Mouse (Mus musculus): ENCODE measurements around the gene Dnmt1.

The Dnmt1 gene

DNA sequence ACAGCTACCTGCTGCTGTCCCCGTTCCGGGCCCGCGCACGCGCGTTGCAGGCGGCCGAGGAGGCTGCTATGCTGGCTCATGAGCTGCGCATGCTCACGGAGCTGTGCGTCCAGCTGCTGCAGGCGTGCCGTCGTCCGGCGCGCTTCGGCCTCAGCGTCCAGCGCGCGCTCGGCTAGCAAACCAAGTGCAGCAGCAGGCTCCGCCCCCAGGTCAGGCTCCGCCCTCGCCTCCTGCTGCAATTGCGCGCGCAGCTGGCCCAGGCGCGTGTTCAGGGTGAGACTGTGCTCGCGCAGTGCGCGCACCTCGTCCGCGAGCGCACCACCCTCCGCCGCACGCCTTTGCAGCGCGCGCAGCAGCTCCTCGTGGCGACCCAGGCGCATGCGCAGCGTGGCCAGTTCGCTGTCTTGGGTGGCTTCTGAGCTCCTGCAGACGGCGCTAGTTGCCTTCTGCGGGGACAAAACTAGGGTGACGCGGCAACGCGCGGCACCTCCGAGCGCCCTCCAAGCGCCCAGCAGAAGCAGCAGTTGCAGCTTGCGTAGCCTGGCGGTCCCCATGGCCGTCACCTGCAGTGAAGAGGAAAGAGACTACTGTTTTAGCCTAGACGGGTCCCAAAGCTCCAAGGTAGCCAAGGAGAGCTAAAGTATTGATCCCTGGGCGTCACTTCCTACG, 81.5 kb downstream of the Dnmt1 start:
- peak; percentile 99 for DNase-seq

DNA sequence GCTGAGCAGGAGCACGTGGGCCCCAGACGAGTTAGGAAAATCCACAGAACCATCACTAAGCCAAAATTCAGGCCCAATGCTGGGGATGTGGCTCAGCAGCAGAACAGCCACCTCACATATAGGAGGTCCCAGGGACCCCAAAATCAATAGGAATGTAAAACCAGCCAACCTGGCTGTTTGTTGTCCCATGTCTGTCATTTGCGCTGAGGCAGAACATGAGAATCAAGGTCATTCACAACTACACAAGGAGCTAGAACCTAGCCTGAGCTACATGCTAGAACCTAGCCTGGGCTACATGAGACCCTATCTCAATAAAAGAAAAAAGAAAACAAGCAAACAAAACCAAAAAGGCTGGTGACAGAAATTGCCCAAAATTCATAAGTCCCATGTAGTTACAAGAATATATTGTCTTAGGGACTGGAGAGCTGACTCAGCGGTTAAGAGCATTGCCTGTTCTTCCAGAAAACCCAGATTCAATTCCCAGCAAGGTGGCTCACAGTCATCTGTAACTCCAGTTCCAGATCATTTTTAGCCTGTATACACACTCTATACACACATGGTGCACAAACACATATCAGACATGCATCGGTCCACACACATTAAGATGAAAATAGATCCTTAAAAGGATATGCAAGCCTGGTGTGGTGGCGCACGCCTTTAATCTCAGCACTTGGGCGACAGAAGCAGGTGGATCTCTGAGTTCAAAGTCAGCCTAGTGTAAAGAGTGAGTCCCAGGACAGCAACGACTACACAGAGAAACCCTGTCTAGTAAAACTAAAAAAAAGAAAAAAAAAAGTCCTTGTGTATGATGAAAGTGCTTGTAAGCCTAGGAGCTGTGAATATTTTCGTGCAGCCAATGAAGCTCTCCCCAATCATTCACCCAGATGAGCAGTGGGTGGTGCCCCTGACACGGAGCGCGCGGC, 82.3 kb downstream of the Dnmt1 start:
- DNase-seq = no peak

DNA sequence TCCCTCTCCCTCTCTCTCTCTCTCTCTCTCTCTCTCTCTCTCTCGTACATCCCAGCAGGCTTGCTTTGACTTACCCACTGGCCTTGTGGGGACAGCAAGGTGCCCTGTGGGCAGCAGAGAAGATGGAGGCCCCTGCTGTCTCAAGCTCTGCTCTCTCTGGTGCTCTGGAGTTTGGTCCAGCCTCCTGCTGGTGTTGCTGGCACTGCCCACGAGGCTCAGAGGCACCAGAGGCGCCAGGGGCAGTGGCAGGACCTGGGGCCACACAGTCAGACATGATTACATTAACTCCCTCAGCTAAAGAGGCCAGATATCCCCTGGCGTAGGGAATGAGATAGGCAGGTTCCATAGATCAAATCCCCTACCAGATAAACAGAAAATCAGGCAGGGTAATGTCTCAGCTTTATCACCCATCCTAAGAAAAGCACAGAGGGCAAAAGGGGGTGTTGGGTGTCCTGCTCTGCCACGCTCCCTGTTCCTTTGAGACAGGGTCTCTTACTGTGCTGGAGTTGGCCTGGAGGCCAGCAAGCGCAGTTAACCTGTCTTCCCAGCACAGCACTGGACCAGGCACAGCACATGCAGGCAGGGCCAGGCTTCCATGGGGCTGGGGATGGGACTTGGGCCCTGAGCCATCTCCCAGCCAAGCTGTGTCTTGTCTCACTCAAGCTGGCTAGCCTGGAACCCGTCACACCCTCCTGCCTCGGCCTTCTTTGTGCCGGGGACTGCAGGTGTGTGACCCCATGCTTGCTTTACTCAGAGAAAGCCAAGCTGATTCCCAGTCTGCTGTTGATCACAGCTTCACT, 83.2 kb downstream of the Dnmt1 start:
- DNase-seq = no peak

DNA sequence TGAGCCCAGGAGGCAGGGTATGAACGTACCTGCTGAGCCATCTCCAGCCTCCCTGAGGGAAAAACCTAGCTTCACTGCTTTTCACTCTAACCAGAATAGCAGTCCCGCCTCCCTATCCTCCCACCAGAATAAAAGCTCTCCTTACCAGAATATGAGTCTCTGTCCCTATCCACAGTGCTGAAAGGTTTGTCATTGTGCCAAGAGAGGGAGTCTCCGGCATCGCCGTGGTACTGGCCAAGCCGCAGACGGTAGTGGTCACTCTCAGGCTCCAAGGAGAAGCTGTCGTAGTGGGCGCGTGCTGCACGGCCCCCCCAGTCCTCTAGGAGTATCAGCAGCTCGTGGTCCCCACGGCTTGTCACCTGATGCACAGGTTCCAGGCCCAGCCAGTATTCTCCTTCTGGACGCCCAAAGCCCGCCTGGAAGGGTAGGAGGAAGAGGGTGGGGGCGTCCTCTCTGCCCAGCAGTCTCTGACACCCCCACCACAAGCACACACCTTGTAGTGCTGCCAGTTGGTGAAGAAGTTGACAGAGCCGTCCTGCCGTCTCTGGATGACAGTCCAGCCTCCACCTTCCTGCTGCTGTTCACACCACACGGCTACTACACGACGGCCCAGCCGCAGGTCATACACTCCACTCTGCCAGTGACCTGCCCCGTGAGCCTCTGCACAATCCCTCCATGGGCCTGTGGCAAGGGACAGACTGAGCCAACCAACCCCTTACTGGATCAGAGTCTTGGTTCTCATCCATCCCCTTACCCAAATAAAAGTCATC, 84.5 kb downstream of the Dnmt1 start:
- no peak for DNase-seq

DNA sequence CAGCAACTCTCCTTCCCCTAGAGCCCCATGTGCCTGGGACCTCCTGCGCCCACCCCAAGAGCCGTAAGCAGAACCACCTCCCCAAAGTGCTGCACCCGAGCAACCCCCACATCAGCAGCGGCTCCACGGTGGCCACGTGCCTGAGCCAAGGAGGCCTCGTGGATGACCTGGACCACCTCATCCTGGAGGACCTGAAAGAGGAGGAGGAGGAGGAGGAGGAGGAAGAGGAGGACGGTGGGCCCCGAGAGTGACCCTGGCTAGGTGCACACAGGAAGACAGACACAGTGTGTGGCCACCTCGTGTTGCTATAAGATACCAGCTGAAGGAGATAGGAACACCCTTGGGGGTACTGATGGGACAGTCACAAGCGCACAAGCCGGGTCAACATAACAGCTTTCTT, 86.2 kb downstream of the Dnmt1 start:
- DNase-seq = no peak

DNA sequence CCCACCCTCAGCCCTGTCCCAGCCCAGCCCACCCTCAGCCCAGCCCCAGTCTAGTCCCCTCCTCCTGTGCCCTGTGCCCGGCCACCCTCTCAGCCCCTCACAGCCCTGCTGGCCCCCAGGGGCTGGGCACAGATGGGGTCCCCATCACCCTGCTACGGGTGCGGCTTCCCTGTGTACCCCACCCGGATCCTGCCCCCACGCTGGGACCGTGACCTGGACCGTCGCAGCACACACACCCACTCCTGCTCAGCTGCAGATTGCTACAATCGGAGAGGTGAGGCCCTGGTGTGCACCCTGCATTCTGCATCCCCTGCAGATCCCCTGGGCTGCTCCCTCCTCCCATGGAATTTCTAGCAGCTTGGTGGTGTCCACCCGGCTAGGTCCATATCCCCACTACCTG, 86.7 kb downstream of the Dnmt1 start:
- no peak for DNase-seq

DNA sequence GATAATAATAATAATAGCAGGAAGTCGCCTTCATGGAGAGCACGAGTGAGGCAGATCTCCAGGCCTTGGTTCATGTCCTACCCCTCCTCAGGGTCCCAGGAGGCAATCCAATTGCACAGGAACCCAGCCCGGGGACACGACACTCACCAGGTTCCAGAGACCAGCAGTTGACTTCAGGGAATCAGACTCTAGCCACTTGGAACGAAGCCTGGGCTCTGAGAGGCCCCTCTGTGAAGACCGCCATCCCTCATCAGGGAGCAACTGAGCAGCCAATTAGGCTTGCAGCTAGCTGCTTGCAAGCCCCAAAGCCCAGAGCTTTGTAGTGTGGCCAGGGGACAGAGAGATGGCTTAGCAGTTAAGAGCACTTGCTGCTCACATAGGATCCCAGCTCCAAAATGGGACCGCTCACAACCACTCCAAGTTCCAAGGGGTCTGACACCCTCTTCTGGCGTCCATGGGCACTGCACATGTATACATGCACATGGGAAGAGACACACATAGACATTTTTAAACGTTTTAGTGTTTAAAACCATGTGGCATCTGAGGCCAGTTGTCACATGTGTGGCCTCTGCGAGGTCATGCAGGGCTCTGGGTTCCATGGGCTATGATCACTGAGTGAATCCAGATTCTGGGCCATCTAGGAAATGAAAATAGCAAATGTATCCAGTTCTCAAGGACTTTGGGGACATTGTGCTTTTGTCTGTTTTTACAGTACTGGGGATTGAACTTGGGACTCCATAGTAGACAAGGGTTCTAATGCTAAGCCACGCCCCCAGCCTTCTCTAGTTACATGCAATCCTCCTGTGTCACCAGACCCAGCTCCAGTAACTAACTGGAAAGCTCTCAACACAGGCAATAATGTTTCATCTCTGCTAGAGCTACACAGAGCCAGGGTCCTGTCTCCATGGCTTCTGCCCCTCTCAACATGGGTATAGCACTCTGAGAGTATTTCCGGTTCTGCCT, 89.2 kb downstream of the Dnmt1 start:
- DNase-seq = no peak

DNA sequence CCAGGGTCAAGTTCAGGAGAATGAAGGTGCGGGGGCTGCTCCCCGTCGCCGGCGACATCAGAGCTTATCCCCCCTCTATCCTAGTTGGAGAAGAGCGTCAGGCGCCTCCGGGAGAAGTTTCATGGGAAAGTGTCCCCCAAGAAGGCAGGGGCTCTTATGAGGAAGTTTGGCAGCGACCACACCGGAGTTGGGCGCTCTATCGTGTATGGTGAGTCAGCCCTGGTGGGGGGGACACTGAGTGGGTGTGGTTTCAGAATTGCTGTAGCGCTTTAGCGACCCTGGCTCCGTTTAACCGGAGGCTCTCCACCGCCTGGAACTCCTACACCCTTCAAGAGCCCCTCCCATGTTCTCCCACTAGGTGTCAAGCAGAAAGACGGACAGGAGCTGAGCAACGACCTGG, 90.4 kb downstream of the Dnmt1 start:
- no peak for DNase-seq

DNA sequence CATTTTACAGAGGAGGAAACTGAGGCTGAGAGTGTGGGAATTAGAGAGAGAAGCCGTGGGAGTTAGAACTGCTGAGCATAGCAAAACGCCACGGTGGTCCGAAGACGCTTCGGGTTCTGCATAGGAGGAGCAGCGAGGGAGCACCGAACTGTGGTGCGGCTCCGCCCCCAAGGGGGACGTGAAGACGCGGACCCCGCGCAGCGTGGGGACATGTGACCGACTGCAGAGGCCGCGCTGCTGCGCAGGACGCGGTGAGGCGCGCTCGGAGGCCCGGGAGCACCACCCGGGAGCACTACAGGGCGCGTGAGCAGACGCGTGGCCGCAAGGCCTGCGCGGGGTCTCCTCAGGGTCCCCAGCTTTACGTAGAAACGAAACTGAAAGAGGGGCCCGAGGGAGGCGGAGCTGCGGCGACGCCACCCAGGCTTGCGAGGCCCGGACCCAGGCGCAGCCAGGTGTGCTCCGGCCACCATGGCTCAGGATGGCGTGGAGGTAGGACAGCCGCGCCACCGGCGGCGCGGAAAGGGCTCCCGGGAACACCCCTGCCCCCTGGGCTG, 91.2 kb downstream of the Dnmt1 start, which contains the start of gene A230050P20Rik:
A230050P20Rik (plus strand) TSS at position 195 of the 554 bp plus-strand sequence.
- DNase-seq = peak; percentile 62

DNA sequence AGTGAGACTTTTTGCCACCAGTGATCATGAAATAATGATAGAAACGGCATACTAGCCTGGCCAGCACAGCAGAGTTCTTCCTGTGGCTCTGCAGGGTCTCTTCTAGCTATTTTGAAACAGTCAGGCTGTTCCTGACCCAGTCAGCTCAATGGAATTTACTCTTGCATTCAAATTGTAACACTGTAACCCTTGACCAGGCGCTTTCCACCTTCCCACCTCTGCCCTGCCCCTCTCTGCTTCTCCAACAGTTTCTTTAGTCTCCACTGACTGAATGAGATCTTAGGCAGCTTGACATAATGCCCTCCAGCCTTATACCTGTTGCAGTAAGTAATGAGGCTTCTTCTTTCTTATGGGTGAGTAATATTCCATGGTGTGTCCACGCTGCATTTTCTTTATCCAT, 92.8 kb downstream of the Dnmt1 start:
- DNase-seq = no peak

DNA sequence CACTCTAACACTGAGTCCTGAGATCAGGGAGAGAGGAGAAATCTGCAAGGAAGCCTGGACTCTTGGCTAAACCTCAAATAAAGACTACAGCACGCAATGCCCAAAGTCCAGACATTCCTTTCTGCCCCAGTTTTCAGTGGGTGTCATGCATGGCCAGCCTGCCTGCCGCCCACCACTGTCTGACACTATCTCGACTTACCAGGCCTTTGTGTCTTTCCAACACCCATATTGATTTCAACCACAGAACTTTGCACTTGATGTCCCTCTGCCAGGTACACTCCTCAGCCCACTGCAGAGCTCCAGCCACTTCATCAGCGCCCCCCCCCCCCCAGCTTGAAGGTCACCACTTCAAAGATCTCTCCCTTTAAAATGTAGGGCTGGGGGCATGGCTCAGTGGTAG, 97.5 kb downstream of the Dnmt1 start:
- no peak for DNase-seq

DNA sequence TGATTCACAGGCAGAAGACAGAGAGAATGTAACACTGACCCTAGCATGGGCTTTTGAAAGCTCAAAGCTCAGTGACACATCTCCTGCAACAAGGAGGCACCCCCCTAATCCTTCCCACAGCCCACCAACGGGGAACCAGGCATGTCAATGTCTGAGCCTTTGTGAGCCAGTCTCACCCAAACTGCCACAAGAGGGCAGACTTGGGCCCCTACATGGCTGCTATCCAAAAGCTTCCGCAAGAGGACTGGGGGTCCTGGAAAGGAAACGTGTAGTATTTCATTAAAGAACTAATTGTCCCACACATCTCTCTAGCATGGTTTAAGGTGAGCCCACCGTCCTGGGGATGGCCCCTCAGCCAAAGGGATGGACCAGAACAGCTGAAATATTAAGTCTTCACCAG, 97.9 kb downstream of the Dnmt1 start:
- DNase-seq = peak; percentile 58

DNA sequence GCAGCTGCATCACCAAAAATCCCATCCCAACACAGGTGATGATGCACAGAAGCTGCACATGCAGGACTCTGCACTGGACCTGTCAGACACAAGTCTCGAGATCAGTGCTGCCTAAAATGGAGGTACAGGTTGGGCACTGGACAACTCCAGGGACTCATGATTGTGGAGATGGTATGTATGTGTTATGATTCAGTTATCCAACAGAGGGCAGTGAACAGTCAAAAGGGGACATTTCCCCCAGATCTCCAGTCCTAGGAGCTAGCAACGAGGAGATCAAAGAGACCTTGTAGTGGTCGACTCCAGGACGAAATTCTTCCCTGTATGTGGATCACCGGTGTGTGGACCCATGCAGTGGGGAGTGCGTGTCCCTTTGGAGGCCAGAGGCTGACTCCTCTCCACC, 99.8 kb downstream of the Dnmt1 start:
- DNase-seq = no peak
